Mouse (Mus musculus): ENCODE results near the gene Gapdhs.

DNA sequence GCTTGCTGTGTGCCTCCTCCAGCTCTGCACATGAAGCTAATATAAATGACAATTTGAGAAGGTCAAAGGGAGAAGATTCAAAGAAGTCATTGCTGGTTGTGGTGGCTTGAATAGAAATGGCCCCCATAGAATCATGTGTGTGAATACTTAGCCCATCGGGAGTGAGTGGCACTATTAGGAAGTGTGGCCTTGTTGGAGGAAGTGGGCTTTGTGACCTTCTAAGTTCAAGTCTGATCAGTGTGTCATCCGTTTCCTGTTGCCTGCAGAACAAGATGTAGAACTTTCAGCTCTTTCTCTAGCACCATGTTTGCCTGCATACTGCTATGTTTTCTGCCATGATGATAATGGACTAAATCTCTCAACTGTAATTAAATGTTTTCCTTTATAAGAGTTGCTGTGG lies 60.1 kb downstream of the Gapdhs start:
- TF ChIP-seq GATA1 (IDR thresholded peaks at IDR 0.05; ENCODE audit: low read length): no peak
- no peak for TF ChIP-seq TAL1 (IDR thresholded peaks at IDR 0.05; ENCODE audit: low read length)

Data from erythroblast, embryonic 14.5 days (primary cell).